Mouse (Mus musculus): ENCODE data around the gene Supt6.

- TF ChIP-seq CTCF (IDR thresholded peaks at IDR 0.05; ENCODE audit: borderline replicate concordance, control insufficient read depth, extremely low read depth, insufficient read depth, low read length, poor library complexity) (0 out of 2 replicates have a peak, but pooled peaks have one; percentile 26), POLR2A (IDR thresholded peaks at IDR 0.05; ENCODE audit: control insufficient read depth, extremely low read depth, insufficient read depth, low read length, poor library complexity) (0 out of 2 replicates have a peak, but pooled peaks have one; percentile 41)
Measured at GRCm38 (mm10) chr11:78168541-78169468, 77.0 kb downstream of the Supt6 start.
